Mouse (Mus musculus): ENCODE results near the gene Trrap.

The Trrap gene

GRCm38 (mm10) chr5:144780654-144781053 lies 13.1 kb downstream of the Trrap start:
- DNase-seq (ENCODE audit: low spot score) = no peak

GRCm38 (mm10) chr5:144786464-144786863 lies 18.9 kb downstream of the Trrap start:
- peak; percentile 28 for DNase-seq (ENCODE audit: low spot score)

GRCm38 (mm10) chr5:144793374-144793773 lies 25.8 kb downstream of the Trrap start:
- no peak for DNase-seq (ENCODE audit: low spot score)

- DNase-seq (ENCODE audit: low spot score) = peak; percentile 44
Measured at GRCm38 (mm10) chr5:144794687-144795086, 27.2 kb downstream of the Trrap start.

GRCm38 (mm10) chr5:144797116-144797515 lies 29.6 kb downstream of the Trrap start:
- no peak for DNase-seq (ENCODE audit: low spot score)

GRCm38 (mm10) chr5:144803066-144803465 lies 35.5 kb downstream of the Trrap start:
- no peak for DNase-seq (ENCODE audit: low spot score)

GRCm38 (mm10) chr5:144804181-144804580 lies 36.6 kb downstream of the Trrap start:
- DNase-seq (ENCODE audit: low spot score) = no peak

- DNase-seq (ENCODE audit: low spot score) = no peak
Measured at GRCm38 (mm10) chr5:144806931-144807330, 39.4 kb downstream of the Trrap start.

GRCm38 (mm10) chr5:144828365-144829102 lies 61.0 kb downstream of the Trrap start:
- DNase-seq (ENCODE audit: low spot score) = no peak

GRCm38 (mm10) chr5:144829631-144830030 lies 62.1 kb downstream of the Trrap start:
- no peak for DNase-seq (ENCODE audit: low spot score)

- DNase-seq (ENCODE audit: low spot score) = no peak
Measured at GRCm38 (mm10) chr5:144831840-144832469, 64.4 kb downstream of the Trrap start.

GRCm38 (mm10) chr5:144836100-144836499 lies 68.6 kb downstream of the Trrap start:
- peak; percentile 59 for DNase-seq (ENCODE audit: low spot score)

- DNase-seq (ENCODE audit: low spot score) = peak; percentile 29
Measured at GRCm38 (mm10) chr5:144845352-144845751, 77.8 kb downstream of the Trrap start.

- no peak for DNase-seq (ENCODE audit: low spot score)
Measured at GRCm38 (mm10) chr5:144848735-144849134, 81.2 kb downstream of the Trrap start.

GRCm38 (mm10) chr5:144849932-144850331 lies 82.4 kb downstream of the Trrap start:
- no peak for DNase-seq (ENCODE audit: low spot score)

GRCm38 (mm10) chr5:144851820-144852219 lies 84.3 kb downstream of the Trrap start:
- no peak for DNase-seq (ENCODE audit: low spot score)

- no peak for DNase-seq (ENCODE audit: low spot score)
Measured at GRCm38 (mm10) chr5:144853931-144854330, 86.4 kb downstream of the Trrap start.

- no peak for DNase-seq (ENCODE audit: low spot score)
Measured at GRCm38 (mm10) chr5:144855936-144856335, 88.4 kb downstream of the Trrap start.

- no peak for DNase-seq (ENCODE audit: low spot score)
Measured at GRCm38 (mm10) chr5:144858527-144858926, 91.0 kb downstream of the Trrap start.

GRCm38 (mm10) chr5:144859284-144859683 lies 91.8 kb downstream of the Trrap start:
- no peak for DNase-seq (ENCODE audit: low spot score)

- DNase-seq (ENCODE audit: low spot score) = no peak
Measured at GRCm38 (mm10) chr5:144860913-144861312, 93.4 kb downstream of the Trrap start.

- DNase-seq (ENCODE audit: low spot score) = no peak
Measured at GRCm38 (mm10) chr5:144866923-144867322, 99.4 kb downstream of the Trrap start.

- no peak for DNase-seq (ENCODE audit: low spot score)
Measured at GRCm38 (mm10) chr5:144869466-144869865, 101.9 kb downstream of the Trrap start.

- no peak for DNase-seq (ENCODE audit: low spot score)
Measured at GRCm38 (mm10) chr5:144870782-144871181, 103.2 kb downstream of the Trrap start.

Measured in layer of hippocampus, adult 11-12 months (tissue).